Mouse (Mus musculus) cerebellum, adult 2 months (tissue): ENCODE measurements around the gene Id3.
"Not testable (repeated sequence)": the region's sequence is repeated elsewhere in the genome, so short reads cannot be mapped to it uniquely, and the experiment has no call there.

Source experiments
- CTCF ChIP-seq: fragments of 200-500 bp; IDR thresholded peaks from 2 replicates; pipeline ENCODE4 v1.5.1; 2011; ENCODE audit warnings: low read depth, mild to moderate bottlenecking, control low read depth, low read length, moderate library complexity, borderline replicate concordance; ENCODE audit not compliant: insufficient read depth
- POLR2A ChIP-seq: fragments of 200-500 bp; IDR thresholded peaks from 2 replicates; pipeline ENCODE4 v1.6.1; 2011; ENCODE audit warnings: low read length, control low read depth, borderline replicate concordance; ENCODE audit not compliant: insufficient read depth

GRCm38 (mm10) chr4:136101753-136102152 is 41.5 kb upstream of the Id3 start:
- not testable (repeated sequence) for TF ChIP-seq POLR2A, CTCF
